Mouse (Mus musculus) CH12.LX (cell line): ENCODE results near the gene Grip1. TPM values are rescaled to one million over a fixed set of nuclear protein-coding genes. Genes with fewer than 3 reads are reported as not detected.

ENCODE experiments used
- DNase-seq: peaks from one replicate; pipeline ENCODE4 v3.0.0-alpha.2; 2013; ENCODE audit errors: extremely low read depth
- H3K27ac ChIP-seq: 2 replicates; pipeline ENCODE4 v1.5.1; 2012; ENCODE audit warnings: low read depth, mild to moderate bottlenecking, control low read depth, moderate library complexity; ENCODE audit not compliant: insufficient read depth
- H3K27me3 ChIP-seq: replicated peaks from 2 replicates; pipeline ENCODE3; 2012; ENCODE audit warnings: inconsistent platforms
- H3K36me3 ChIP-seq, 2 experiments: replicated peaks in 1 of 2; 2 replicates each; pipeline versions ENCODE3 to v1.6.1; 2012; ENCODE audit warnings: inconsistent platforms in 1 of 2, low read length in 1 of 2, mild to moderate bottlenecking in 1 of 2, mixed read lengths in 1 of 2, moderate library complexity in 1 of 2; ENCODE audit not compliant: control insufficient read depth in 1 of 2, insufficient read depth in 1 of 2
- H3K4me1 ChIP-seq, 2 experiments: 2 replicates each; pipeline ENCODE4 v1.6.1; 2012; ENCODE audit warnings: inconsistent platforms in 1 of 2, moderate library complexity in 1 of 2; ENCODE audit not compliant: insufficient read depth in 2 of 2, control insufficient read depth in 1 of 2
- H3K4me2 ChIP-seq: 2 replicates; pipeline ENCODE4 v1.6.1; 2012; ENCODE audit warnings: low read depth, mild to moderate bottlenecking, control low read depth; ENCODE audit not compliant: poor library complexity, insufficient read depth, severe bottlenecking
- H3K4me3 ChIP-seq, 3 experiments: fragments of 150-350 bp in 1 of 3; sonication (generic) in 1 of 3; replicated peaks in 1 of 3; 2 replicates each; pipeline versions ENCODE3 to v1.5.1; 2011 to 2012; ENCODE audit warnings: low read depth in 2 of 3, low read length in 2 of 3, mild to moderate bottlenecking in 2 of 3, moderate library complexity in 2 of 3, control low read depth in 1 of 3, improper control_type of control experiment in 1 of 3, inconsistent platforms in 1 of 3, mixed read lengths in 1 of 3; ENCODE audit not compliant: poor library complexity in 1 of 3
- H3K79me2 ChIP-seq: replicated peaks from 2 replicates; pipeline ENCODE4 v1.6.1; 2012; ENCODE audit warnings: mild to moderate bottlenecking, moderate library complexity; ENCODE audit not compliant: control insufficient read depth, poor library complexity, insufficient read depth, severe bottlenecking; ENCODE audit errors: extremely low read depth
- H3K9ac ChIP-seq: 2 replicates; pipeline ENCODE4 v1.6.1; 2012; ENCODE audit warnings: low read depth, mild to moderate bottlenecking, control low read depth, moderate library complexity; ENCODE audit not compliant: insufficient read depth
- H3K9me3 ChIP-seq: replicated peaks from 2 replicates; pipeline ENCODE3; 2012; ENCODE audit warnings: low read length, inconsistent platforms, mixed read lengths
- BHLHE40 ChIP-seq: IDR thresholded peaks from 2 replicates; pipeline ENCODE4 v1.6.1; 2011; ENCODE audit warnings: mild to moderate bottlenecking, low read depth, low read length, improper control_type of control experiment
- CHD1 ChIP-seq: IDR thresholded peaks from 2 replicates; pipeline ENCODE4 v1.6.1; 2012; ENCODE audit warnings: low read depth, low read length, improper control_type of control experiment, inconsistent platforms
- ELF1 ChIP-seq: IDR thresholded peaks from 2 replicates; pipeline ENCODE4 v1.6.1; 2014; ENCODE audit warnings: low read depth, mild to moderate bottlenecking, inconsistent platforms, low read length, improper control_type of control experiment
- EP300 ChIP-seq: IDR thresholded peaks from 2 replicates; pipeline ENCODE4 v1.6.1; 2011; ENCODE audit warnings: low read length, improper control_type of control experiment
- ETS1 ChIP-seq: conservative IDR thresholded peaks from 2 replicates; pipeline ENCODE4 v1.6.1; 2012; ENCODE audit warnings: low read depth, mild to moderate bottlenecking, inconsistent platforms, low read length, improper control_type of control experiment, moderate library complexity
- IRF4 ChIP-seq: IDR thresholded peaks from 2 replicates; pipeline ENCODE4 v1.6.1; 2014; ENCODE audit warnings: low read depth, mild to moderate bottlenecking, inconsistent platforms, low read length, improper control_type of control experiment
- KAT2A ChIP-seq: IDR thresholded peaks from 2 replicates; pipeline ENCODE4 v1.6.1; 2012; ENCODE audit warnings: low read length, improper control_type of control experiment, inconsistent platforms; ENCODE audit not compliant: insufficient replicate concordance
- MAFK ChIP-seq: IDR thresholded peaks from 2 replicates; pipeline ENCODE4 v1.6.1; 2011; ENCODE audit warnings: low read length, improper control_type of control experiment; ENCODE audit not compliant: insufficient replicate concordance
- MEF2A ChIP-seq: IDR thresholded peaks from 2 replicates; pipeline ENCODE4 v1.6.1; 2014; ENCODE audit warnings: low read depth, mild to moderate bottlenecking, inconsistent platforms, low read length, improper control_type of control experiment, borderline replicate concordance
- NELFE ChIP-seq: IDR thresholded peaks from 2 replicates; pipeline ENCODE4 v1.6.1; 2011; ENCODE audit warnings: low read depth, low read length, improper control_type of control experiment
- PAX5 ChIP-seq: IDR thresholded peaks from 2 replicates; pipeline ENCODE4 v1.6.1; 2012; ENCODE audit warnings: low read length, inconsistent platforms, mixed read lengths
- POLR2A ChIP-seq: IDR thresholded peaks from 2 replicates; pipeline ENCODE4 v1.6.1; 2011; ENCODE audit warnings: low read depth, mild to moderate bottlenecking, improper control_type of control experiment, low read length
- SIN3A ChIP-seq: IDR thresholded peaks from 2 replicates; pipeline ENCODE4 v1.6.1; 2012; ENCODE audit warnings: low read length, improper control_type of control experiment, inconsistent platforms
- SMC3 ChIP-seq: IDR thresholded peaks from 2 replicates; pipeline ENCODE4 v1.6.1; 2011; ENCODE audit warnings: low read depth, low read length, improper control_type of control experiment
- TBP ChIP-seq: conservative IDR thresholded peaks from 2 replicates; pipeline ENCODE4 v1.6.1; 2011; ENCODE audit warnings: low read depth, low read length, improper control_type of control experiment
- TCF12 ChIP-seq: IDR thresholded peaks from 2 replicates; pipeline ENCODE4 v1.6.1; 2014; ENCODE audit warnings: low read depth, mild to moderate bottlenecking, inconsistent platforms, low read length, improper control_type of control experiment
- USF2 ChIP-seq: conservative IDR thresholded peaks from 2 replicates; pipeline ENCODE4 v1.6.1; 2011; ENCODE audit warnings: low read depth, low read length, improper control_type of control experiment
- ZMIZ1 ChIP-seq: IDR thresholded peaks from 2 replicates; pipeline ENCODE4 v1.6.1; 2012; ENCODE audit warnings: low read depth, mild to moderate bottlenecking, inconsistent platforms, low read length, improper control_type of control experiment
- ZNF384 ChIP-seq: IDR thresholded peaks from 2 replicates; pipeline ENCODE4 v1.6.1; 2012; ENCODE audit warnings: low read depth, low read length, improper control_type of control experiment, inconsistent platforms
- dilution Hi-C: fragments of 300-500 bp; cut with MboI; formaldehyde crosslinking; loops from 2 replicates; pipeline ENCODE4 v1.14.3; 2020; ENCODE audit warnings: low sequenced_read_pairs; ENCODE audit not compliant: extremely low pct_unique_long_range_greater_than_20kb, extremely low pct_ligation_motif_present
- in situ Hi-C: fragments of 300-500 bp; cut with MboI; formaldehyde crosslinking; loops from 3 replicates; pipeline ENCODE4 v1.14.3; 2019; ENCODE audit warnings: low sequenced_read_pairs, low pct_ligation_motif_present, low pct_unique_long_range_greater_than_20kb, mixed read lengths
- polyA plus RNA-seq: library from polyadenylated mRNA; unstranded; fragments of >175 nt; gene quantifications from 2 replicates; pipeline ENCODE4 v1.2.1, GENCODE M21; 2012; ENCODE audit warnings: low read depth; ENCODE audit not compliant: insufficient read length
- total RNA-seq, 2 experiments: library from RNA; depleted of rRNA; stranded (reverse); fragments of 300-350 nt in 1 of 2; fragments of >200 nt in 1 of 2; gene quantifications; 2 replicates each; pipeline ENCODE4 v1.2.3; 2012 to 2014

The Grip1 gene
- total and polyA plus RNA-seq, 3 experiments: 0.09 to 0.33 (median 0.13) TPM

GRCm38 (mm10) chr10:119868995-119869579 is 415.5 kb downstream of the Grip1 start:
- TF ChIP-seq SIN3A (no peak), ZNF384 (no peak)
- Histone ChIP-seq H3K9ac (no peak overlapping the region), H3K4me2 (no peak overlapping the region), H3K27ac (no peak overlapping the region), H3K4me1 (peaks cover 2 to 12% of the 10 kb centered on the region in 2 experiments; a peak in 2 of 4 replicates), H3K36me3 (no peaks in the 10 kb centered on the region), H3K4me3 (no peak overlapping the region), H3K9me3 (no peaks in the 10 kb centered on the region), H3K27me3 (no peaks in the 10 kb centered on the region), H3K79me2 (no peaks in the 10 kb centered on the region)
- dilution Hi-C loops: no loop called here
- DNase-seq: no peak
- in situ Hi-C loops: no loop called here

- no peak overlapping the region for H3K27ac ChIP-seq
- TF ChIP-seq KAT2A: no peak
- no peak for TF ChIP-seq CHD1
- no peak for TF ChIP-seq ZMIZ1
- TF ChIP-seq NELFE: no peak
- TF ChIP-seq MEF2A: no peak
- TF ChIP-seq SMC3: no peak
- TF ChIP-seq TCF12: no peak
- no peak for TF ChIP-seq ETS1
- no peak for TF ChIP-seq EP300
- TF ChIP-seq TBP: no peak
- no peak for TF ChIP-seq ELF1
- TF ChIP-seq PAX5: no peak
- no peak for TF ChIP-seq IRF4
- TF ChIP-seq BHLHE40: no peak
- TF ChIP-seq MAFK: no peak
- no peak for TF ChIP-seq POLR2A
- no peak for TF ChIP-seq USF2
- peak overlapping the region; percentile 31 for H3K4me2 ChIP-seq
- H3K4me1 ChIP-seq: no peaks in the 10 kb centered on the region
- DNase-seq: no peak
- dilution Hi-C loops (no loop called here), in situ Hi-C loops (no loop called here)
- no peaks in the 10 kb centered on the region for H3K9me3 ChIP-seq
- no peaks in the 10 kb centered on the region for H3K79me2 ChIP-seq
- no peaks in the 10 kb centered on the region for H3K36me3 ChIP-seq
- H3K9ac ChIP-seq: no peak overlapping the region
- H3K4me3 ChIP-seq: no peak overlapping the region
- no peaks in the 10 kb centered on the region for H3K27me3 ChIP-seq
These were observed 423.1 kb downstream of the Grip1 start for GRCm38 (mm10) chr10:119876721-119877120.
